Mouse (Mus musculus) hematopoietic stem cell, adult 5-6 weeks (primary cell): ENCODE data around the gene Gm28998. TPM values are rescaled to one million over a fixed set of nuclear protein-coding genes. Genes with fewer than 3 reads are reported as not detected.
"Not testable (repeated sequence)": the region's sequence is repeated elsewhere in the genome, so short reads cannot be mapped to it uniquely, and the experiment has no call there.

Source experiments
- ATAC-seq, 2 experiments: fragments of 125-278 bp in 1 of 2; replicated peaks in 1 of 2; 2 replicates each; pipeline ENCODE4 v1.8.0; 2016 to 2017; ENCODE audit warnings: inconsistent platforms in 2 of 2, mild to moderate bottlenecking in 2 of 2, moderate number of reproducible peaks in 2 of 2, low read depth in 1 of 2, moderate TSS enrichment in 1 of 2; ENCODE audit not compliant: low FRiP score in 2 of 2, poor library complexity in 2 of 2, severe bottlenecking in 2 of 2, insufficient read depth in 1 of 2, low TSS enrichment in 1 of 2
- total RNA-seq: library from RNA; stranded (forward); fragments of 172-1452, 232-1000 nt; gene quantifications from 2 replicates; pipeline ENCODE4 v1.2.3, GENCODE M21; 2017

The Gm28998 gene
- total RNA-seq: not detected in 2 replicates

DNA sequence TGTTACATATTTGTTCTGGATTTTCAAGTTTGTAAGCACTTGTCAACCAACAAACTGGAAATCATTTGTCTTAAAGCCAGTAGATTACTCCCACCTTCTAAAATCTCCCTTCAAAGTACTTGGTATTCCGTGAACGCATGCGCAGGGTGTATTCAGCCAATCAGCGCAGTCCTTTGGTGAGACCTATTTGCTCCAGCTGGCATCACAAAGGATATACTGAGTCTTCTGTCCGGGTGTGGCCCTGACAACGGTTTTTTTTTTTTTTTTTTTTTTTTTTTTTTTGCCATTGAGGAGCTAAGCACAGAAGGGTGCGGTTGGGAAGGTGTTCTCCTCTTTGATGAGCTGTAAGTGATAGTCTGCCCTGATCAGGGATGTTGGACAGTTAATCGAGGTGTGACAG lies at the start of gene Gm28998:
Gene Gm28998 (plus strand): TSS at position 301 of the 400 bp plus-strand sequence.
- not testable (repeated sequence) for ATAC-seq

Other genes starting within 250 kb of the Gm28998 start
- gene Gm21244, start 84.5 kb upstream of the Gm28998 start, total RNA-seq: not detected in 2 replicates
- gene Gm21788, start 151.2 kb downstream of the Gm28998 start, total RNA-seq: not detected in 2 replicates